Mouse (Mus musculus) T-helper 17 cell (primary cell): ENCODE results near the gene Dpt.
"Not testable (repeated sequence)": the region's sequence is repeated elsewhere in the genome, so short reads cannot be mapped to it uniquely, and the experiment has no call there.

Experiments used
- in situ Hi-C, 2 experiments: fragments of 300-600 bp; cut with MboI, MseI; formaldehyde crosslinking; loops; 1 replicate in 1 of 2; 2 replicates in 1 of 2; pipeline ENCODE4 v1.15.1; 2025; ENCODE audit warnings: high pct_unique_total_duplicates in 2 of 2

Gene Dpt

DNA sequence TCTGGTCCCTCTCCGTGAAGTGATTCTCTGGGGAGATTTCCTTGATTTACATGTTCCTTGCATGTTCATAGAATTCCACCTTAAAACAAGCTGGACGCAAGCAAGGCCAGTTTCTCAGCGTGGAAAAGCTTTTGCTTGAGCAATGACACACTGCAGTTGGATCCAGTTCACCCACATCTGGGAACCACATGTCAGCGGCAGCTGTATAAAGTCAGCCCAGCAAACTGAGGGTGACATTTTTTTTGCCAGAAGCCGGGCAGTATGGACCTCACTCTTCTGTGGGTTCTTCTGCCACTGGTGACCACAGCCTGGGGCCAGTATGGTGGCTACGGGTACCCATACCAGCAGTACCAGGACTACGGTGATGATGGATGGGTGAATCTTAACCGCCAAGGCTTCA lies at the start of gene Dpt:
TSS of gene Dpt (plus strand) at position 174 of the 400 bp plus-strand sequence.
- in situ Hi-C loops = no loop called here

DNA sequence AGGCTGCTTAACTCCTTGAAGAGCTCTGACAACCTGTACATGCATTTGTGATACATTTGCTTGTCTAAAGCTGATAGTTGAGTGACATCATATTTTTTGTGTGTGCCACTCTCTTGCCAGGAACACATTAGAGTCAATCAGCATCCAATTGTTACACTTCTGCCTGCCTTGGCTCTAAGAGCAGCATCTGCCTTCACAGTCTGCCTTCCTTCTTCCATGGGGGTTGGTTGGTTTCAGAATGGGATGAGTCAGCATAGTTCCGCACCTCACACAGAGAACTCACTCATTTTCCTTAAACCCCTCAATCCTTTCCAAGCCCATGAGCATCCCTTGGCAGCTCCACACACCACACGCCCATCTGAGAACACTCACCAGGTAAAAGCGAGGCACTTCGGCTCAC lies 42.7 kb upstream of the Dpt start:
- in situ Hi-C loops = loop anchor here in 1 of 2 experiments (5.0 to 10.0 kb wide), 2 partner anchors 104 to 371 kb away; no protein-coding TSS in a partner anchor

DNA sequence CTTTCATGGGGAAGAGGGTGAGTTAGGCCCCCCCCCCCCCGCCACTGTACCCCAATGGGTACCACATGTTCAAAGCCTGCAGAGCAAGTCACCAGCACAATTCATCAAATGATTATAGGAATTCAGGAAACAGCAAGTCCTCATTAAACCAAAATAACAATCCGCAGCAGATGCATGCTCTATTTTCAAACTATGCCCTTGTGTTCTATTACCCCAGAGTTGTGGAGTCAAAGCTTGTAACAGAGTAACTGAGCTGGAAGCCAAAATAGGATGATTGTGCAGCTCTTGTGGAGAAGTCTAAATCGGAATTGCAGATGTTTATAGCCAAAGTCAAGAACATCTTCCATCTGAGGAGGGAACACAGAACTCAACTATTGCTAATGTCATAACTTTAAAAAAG lies 40.8 kb upstream of the Dpt start:
- in situ Hi-C loops = loop anchor here in 1 of 2 experiments (10.0 kb wide), 1 partner anchor 369 kb away; no protein-coding TSS in a partner anchor

DNA sequence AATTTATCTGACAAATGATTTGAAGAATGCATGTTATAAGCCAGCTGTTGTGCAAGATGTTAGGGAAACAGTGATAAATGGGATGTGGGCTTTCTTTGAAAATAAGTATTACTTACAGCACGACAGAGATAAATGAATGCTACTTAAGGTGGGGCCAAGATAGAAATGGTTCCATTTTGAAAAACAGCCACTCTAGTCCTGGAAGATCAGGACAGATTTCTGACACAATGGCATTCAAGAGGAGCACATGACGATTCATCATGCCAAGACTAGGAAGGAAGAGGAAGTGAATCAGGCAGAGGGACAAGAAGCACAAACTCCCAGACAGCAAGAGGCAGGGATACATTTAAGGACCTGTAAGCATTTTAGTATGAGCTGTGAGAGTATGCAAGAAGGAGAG lies 39.5 kb upstream of the Dpt start:
- in situ Hi-C loops = loop anchor here in 1 of 2 experiments (10.0 kb wide), 1 partner anchor 368 kb away; no protein-coding TSS in a partner anchor

DNA sequence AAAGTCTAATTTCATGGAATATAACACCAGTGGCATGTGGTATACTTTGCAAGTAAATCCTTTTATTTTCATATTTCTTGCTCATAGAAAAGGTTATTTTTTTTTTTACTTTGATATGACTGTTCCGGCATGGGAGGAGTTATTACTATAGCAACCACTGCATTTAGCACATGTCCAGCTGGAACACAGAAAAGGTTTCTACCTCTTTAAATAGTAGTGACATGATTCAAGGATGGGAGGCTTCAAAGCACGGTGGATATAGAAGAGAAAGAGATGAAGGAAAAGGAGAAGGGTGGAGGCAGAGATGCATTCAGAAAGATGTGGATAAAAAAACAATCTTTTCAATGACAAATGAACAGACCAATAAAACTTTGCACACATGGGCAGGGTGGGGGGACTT lies 38.0 kb upstream of the Dpt start:
- in situ Hi-C loops = loop anchor here in 1 of 2 experiments (10.0 kb wide), 1 partner anchor 366 kb away; no protein-coding TSS in a partner anchor

DNA sequence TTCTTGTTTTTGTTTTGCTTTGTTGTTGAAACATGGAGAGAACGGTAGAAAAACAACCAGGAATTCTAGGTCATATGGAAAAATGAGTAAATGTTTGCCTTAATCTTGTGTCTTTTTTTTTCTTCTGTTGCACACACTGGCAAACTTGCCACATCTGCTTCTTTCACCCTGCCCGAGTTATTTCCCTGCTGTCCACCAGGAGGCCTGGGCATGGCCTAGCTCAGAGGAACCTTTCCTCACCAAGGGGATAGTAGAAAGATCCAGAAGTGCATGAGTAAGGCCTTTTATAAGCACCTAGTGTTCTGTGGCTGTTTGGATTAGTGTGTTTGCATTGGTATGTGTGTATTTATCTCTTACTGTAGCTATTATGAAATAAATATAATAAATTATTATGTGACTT lies 34.2 kb upstream of the Dpt start:
- in situ Hi-C loops = loop anchor here in 1 of 2 experiments (10.0 kb wide), 1 partner anchor 1403 kb away; no protein-coding TSS in a partner anchor

DNA sequence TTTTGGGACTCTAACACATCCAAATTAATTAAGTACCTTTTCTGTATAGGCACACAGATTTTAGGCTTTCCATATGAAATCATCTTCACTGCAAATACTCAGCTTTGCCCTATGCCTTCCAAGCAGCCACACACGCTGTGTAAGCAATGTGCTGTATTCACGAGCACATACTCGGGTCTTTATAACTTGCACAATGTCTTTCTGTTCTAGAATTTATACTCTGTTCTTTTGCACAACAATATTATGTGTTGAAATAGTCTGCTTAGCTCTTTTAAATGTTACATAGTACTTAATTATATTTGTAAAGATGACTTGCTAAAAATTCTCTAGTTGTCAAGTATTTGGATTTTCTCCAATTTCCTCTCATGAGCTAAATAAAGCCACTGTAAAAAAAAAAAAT lies 29.8 kb upstream of the Dpt start:
- in situ Hi-C loops = loop anchor here in 1 of 2 experiments (10.0 kb wide), 1 partner anchor 1398 kb away; no protein-coding TSS in a partner anchor

DNA sequence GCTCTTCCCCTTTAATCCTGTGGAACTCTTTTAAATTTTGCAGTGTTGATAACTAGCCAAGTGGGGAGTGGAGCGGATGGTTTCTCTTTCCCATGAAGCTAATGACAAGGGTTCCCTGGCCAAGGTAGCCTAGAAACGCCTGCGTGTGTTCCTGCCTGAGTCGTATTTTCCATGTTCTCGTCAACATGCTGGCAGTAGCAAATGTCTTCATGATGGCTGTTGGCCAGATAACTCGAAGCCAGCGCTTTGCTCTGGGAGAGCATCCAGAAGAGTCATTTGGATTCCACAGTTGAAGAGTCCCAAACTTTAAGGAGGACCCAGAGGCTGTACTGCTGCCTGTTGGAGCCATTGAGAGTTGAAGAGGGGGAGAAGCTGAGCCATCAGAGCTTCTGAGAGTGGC lies 25.8 kb upstream of the Dpt start:
- in situ Hi-C loops = no loop called here

DNA sequence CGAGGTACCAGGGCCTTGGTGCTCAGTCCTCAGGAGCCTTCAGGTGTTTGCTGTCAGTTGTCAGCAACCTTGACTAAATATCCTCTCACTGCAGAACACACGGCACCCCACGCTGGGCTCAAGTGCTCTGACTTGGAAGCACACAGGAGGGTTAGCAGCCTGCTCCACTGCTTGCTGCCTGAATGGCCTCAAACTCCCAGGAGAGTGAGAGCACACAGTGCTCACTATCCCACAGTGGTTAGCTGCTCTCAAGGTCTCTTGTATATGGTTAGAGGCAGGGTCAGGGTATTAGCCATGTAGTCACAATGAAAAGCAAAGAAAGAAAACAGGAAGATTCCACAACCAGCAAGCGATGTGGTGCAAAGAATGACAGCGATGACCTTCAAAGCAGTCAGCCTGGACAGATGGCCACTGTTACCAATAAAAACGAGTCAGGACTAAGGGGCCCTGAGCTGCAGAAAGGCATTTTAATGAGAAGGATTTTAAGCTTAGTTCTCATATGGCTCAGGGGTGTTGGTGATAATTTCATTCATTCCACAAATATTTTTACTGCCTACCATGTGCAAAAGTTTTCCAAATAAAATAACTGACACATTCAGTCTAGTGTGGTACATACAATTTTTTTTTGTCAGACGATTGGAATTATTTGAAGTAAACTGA lies 15.5 kb upstream of the Dpt start:
- in situ Hi-C loops = no loop called here

DNA sequence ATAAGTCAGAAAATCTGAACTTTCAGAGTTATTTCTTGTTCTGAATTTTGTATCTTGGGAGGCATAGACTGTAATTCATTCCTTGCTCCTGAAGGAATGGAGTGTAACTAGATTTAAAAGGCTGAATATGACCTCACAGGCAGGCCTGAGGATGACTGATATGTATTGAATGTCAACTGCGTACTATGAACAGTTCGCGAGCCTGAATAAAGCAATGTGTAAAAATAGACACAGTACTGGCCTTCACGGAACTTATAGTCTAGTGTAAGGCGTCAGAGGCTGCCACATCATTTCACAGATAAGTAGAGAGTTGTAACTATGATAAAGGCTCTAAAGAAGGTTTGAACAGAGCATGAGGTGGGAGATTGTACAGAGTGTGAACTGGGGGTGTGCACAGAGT lies 10.3 kb upstream of the Dpt start:
- in situ Hi-C loops = no loop called here

DNA sequence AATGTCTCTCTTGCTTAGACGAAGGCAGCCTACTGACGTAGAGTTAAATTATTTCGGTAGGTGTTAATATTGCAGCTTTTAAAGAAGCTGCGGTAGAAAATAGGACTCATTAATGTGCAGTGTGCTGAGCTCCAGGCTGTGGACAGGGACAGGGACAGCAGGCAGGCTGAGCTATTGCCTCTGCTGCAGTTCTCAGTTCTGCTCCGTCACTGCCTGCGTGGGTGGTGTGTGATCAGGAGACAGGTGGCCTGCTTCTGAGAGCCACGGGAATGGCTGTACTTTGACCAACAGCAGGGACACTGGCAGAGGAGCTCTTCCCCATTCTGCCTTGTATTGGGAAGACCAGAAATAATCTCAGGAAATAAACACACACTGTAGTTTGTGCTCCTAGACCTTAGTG lies 8.7 kb upstream of the Dpt start:
- in situ Hi-C loops = no loop called here

DNA sequence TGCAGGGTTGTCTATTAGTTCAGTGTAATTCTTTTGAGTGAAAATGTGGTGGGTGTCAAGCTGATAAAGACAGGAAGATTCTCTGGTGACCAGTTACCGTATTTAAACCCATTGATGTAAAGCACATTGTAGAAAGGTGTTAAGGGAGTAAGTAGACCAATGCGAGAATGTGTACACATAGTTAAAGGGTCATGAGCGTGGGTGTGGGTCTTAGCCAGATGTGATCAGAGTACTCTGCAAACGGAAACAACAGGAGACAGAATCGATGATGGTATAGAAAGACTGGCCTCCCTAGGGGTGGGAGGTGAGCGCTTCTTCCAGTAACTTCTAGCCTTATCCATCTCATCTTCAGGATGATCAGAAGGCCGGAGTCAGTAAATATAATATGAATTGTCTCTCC lies 8.2 kb upstream of the Dpt start:
- in situ Hi-C loops = no loop called here

DNA sequence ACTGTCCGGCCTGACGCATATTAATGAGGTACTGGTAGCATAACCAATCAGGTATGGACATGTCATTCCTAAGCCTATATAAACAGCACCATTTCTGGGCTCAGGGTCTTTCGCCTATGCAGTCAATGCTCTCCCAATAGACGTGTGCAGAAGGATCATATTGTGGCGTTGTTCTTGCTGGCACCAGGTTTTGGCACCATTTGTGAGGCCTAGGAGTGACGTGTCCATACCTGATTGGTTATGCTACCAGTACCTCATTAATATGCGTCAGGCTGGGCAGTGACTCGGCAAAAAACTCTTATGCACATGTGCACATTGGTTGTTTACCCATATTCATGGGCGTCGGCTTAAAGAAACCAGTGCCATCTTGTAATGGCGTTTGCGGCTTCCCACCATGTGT lies 6.1 kb upstream of the Dpt start:
- in situ Hi-C loops = not testable (repeated sequence)

DNA sequence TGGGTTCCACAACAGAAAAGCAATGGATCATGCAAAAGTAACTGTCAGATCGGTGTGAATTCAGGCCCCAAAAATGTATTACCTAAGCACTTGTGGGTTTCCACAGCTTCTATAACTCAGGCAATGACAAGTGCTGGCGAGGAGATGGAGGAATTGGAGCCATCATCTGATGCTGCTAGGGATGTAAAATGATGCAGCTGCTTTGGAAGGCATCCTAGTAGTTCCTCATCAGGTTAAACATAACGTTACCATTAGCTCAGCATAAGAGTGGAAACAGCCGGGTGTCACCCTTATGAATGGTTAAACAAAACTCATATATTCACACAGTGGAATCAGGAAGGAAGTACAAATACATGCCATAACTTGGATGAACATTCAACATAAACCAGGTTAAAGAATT lies 3.4 kb upstream of the Dpt start:
- in situ Hi-C loops = no loop called here

DNA sequence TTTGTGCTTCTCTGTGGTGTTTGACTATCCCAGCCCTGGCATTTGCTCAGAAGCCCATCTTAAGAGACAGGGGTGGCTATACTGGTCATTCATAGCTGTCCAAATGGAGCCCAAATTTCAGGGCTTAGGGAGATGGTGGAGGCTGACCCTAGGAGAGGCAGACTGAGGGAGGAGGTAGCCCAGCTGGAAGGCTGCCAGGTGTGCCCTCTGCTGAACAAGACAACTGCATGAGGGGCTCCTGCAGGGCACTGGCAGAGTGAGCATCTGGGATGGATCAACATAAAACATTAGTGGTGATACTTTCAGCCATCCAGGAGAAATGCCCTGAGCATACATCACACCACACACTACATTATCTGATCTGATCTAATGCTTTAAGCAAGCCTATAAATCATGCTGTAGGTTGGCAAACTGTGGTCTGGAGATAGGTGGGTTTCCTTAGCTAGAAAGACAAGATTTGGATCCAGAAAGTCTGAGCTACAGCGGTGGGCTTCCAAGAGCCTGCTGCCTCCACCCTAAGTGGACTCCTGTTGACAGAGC lies 1.4 kb downstream of the Dpt start:
- in situ Hi-C loops = no loop called here

DNA sequence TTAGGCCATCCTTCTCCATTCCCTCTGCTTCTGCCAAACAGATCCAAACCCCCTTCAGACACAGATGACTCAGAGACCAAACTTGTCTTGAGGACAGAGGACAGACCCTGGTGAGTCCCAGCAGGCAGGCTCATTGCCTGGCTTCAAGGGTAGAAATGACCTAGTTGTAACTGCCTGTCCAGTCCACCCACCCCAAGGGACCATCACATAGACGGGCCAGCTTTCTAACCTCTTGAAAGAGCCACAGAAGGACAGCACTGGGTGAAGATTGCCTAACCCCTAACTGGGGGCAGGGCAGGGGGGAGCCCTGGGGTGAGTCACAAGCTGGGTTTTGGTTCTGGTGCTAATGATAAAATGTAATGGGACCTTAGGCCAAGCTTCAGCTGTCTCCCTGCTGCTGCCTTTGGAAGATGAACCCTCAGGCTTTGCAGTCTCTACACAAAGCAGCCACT lies 2.1 kb downstream of the Dpt start:
- in situ Hi-C loops = no loop called here

DNA sequence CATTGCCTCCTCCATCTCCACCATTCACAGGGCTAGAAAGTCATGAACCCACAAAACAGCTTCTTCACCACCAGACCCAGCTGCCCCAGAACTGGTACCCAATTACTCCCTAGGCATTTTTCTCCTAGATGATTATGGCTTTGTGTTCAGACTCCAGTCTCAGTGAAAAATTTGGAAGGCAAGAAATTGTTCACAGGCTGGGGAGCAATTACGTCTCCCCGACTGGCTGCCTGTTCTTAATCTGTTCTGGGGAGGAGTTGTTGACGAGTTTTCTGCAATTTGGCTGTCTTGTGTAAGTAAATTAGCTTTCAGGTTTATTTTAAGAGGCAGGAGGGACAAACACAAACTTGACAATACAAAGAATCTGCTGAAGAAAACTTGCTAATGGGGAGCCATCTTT lies 2.7 kb downstream of the Dpt start:
- in situ Hi-C loops = no loop called here

DNA sequence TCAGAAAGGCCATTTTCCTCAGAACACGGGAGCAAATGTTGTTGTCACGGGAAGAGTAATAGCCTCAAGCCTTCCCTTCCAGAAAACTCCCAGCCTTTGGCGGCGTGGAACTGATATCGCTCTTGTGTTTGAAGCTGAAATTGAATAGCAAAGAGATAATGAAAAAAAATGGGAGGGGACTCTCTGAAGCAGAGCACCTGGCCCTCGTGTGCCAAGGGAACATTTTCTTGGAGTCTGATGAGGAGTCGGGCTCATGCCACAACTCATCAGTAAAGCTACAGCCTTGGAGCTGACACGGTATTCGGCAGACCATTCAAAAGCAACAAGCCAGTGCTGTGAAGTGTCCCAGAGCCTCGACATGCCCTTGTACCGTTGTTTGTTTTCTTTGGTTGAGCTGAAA lies 7.8 kb downstream of the Dpt start:
- in situ Hi-C loops = loop anchor here in 1 of 2 experiments (25.0 kb wide), 1 partner anchor 908 kb away; the partner anchor contains the start of gene Rcsd1

DNA sequence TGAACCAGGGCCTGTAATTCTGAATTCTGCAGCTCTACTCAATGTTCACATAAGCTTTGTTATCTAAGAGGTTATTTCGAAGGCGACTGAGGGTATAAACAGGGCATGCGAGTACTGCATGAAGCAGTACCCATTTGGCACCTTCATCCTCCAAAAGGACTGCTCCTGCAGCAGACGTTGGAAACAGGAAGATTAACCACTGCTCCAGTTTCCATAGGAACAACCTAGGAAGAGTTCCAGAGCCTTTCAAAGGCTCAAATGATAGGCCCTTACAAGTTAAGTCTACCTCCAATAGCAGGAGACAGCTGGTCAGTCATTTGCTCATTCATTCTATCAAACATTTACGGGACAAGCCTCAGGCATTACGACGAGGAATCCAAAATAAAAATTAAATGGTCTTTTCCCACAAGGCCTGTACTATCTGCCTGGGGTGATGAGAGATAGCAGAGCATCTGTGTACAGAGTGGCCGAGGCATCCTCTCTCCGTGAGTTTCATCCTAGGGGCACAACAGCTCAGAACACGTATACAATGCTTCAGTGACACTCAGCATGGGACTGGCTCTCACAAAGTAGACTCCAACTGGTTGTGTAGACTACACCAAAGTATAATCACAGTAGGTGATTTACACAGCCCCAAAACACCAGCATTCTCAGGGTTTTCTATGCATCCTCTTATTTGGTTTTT lies 8.4 kb downstream of the Dpt start:
- in situ Hi-C loops = loop anchor here in 1 of 2 experiments (25.0 kb wide), 1 partner anchor 907 kb away; the partner anchor contains the start of gene Rcsd1

DNA sequence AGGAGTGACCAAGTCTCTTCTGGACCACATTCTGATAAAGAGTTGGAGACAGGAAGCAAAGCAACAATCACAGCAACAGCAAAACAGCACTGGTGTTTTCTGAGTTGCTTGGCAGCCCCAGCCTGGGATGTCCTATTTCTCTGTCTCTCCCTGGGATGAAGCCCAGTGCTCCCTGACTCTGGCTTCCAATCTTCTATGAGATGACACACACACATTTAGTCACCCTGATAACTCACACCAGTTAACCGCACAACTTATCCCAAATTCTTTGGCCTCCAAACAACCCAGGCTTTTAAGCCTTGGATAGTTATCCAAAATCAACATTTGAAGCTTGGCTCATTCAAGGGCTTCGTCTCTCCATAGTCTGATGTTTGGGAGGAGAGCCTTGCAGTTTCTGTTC lies 12.9 kb downstream of the Dpt start:
- in situ Hi-C loops = loop anchor here in 1 of 2 experiments (25.0 kb wide), 1 partner anchor 903 kb away; the partner anchor contains the start of gene Rcsd1

DNA sequence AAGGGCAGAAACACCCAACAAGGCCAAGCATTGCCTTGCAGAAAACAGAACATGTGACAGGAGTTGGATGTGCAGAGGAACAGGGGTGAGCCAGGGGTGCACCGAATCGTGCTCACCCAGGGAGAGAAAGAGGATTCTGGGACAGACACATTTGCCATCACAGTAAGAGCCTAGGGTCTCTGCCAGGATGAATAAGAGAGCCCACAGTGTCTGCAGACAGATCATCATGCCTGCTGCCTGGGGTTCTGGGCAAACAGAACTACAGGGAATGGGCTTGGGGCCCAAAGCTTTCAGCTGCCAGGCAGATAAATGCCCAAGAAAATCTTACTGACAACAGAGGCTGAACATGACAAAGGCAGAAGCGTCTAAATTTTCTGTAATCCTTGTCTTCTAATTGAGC lies 14.9 kb downstream of the Dpt start:
- in situ Hi-C loops = loop anchor here in 1 of 2 experiments (5.0 to 25.0 kb wide), 2 partner anchors 76 to 901 kb away; partner anchors contain the start of gene Rcsd1

DNA sequence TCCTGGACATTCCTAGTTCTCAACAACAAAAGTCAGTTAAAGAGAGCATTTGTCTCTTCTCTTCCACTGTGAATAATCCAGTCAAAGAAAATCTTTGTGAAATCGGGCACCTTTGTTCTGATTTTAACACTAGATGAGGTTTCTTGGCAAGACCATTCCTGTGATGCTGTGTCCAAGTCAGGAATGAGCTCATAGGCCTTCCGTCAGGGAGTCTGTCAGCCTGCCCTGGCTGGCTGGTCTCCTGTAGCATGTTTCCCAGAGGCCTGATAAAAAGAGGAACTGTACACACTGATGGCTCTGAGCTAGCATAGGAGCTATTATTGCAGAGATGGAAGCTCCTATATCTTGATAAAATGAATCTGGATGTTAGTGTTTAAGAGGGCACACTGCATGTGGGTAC lies 17.8 kb downstream of the Dpt start:
- in situ Hi-C loops = loop anchor here in 1 of 2 experiments (5.0 to 25.0 kb wide), 2 partner anchors 73 to 898 kb away; partner anchors contain the start of gene Rcsd1
